Mouse (Mus musculus) macrophage (primary cell): Measurements from ENCODE around the gene Xrcc5. TPM values are rescaled to one million over a fixed set of nuclear protein-coding genes. Genes with fewer than 3 reads are reported as not detected.

Source experiments
- H3K27ac ChIP-seq: fragments of 350-480 bp; formaldehyde crosslinking; 2 replicates; pipeline ENCODE4 v1.9.0; 2021
- H3K36me3 ChIP-seq: fragments of 350-480 bp; formaldehyde crosslinking; 2 replicates; pipeline ENCODE4 v1.9.0; 2021; ENCODE audit errors: inconsistent target
- H3K4me3 ChIP-seq: fragments of 350-480 bp; formaldehyde crosslinking; 2 replicates; pipeline ENCODE4 v1.9.0; 2021; ENCODE audit errors: inconsistent target
- H3K79me2 ChIP-seq: fragments of 350-480 bp; formaldehyde crosslinking; 2 replicates; pipeline ENCODE4 v1.9.0; 2021; ENCODE audit errors: inconsistent target
- WGBS: methylation state at CpG from one replicate; pipeline ENCODE4 v1.1.7; 2026; ENCODE audit warnings: inconsistent platforms; ENCODE audit not compliant: missing documents; 5-methylcytosine and 5-hydroxymethylcytosine counted together
- polyA plus RNA-seq: library from polyadenylated mRNA; stranded (reverse); fragments of 250-400 nt; gene quantifications from 3 replicates; pipeline ENCODE4 v1.2.4, GENCODE M21; 2018; ENCODE audit warnings: inconsistent platforms

The Xrcc5 gene
- polyA plus RNA-seq, 1 experiment from 2014 or later = 0.26 TPM

GRCm38 (mm10) chr1:72338341-72338740 is 31.1 kb downstream of the Xrcc5 start:
- Histone ChIP-seq H3K36me3 (no peaks in the 10 kb centered on the region), H3K27ac (no peak overlapping the region), H3K79me2 (no peaks in the 10 kb centered on the region), H3K4me3 (no peak overlapping the region)
- 97% methylated on average over 5 of the region's 5 CpGs for WGBS

DNA sequence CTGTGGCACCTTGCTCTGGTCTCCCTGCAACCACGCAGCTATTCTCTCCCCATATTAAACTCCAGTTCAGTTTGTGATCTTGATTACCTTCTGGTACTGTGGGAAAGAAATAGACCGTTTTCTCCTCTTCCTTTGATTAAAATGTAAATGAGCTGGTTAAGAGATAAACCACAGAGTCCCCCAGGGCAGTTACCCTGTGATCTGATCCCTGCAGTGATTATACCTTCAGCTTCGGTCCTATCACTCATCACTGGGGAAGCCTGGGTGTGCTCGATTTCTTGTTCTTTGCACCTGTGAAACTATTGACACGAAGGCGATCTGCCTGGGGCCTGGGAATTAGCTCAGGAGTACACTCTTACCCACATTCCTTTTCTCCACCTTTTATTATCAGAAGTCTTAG is 40.7 kb downstream of the Xrcc5 start:
- no peak overlapping the region for H3K4me3 ChIP-seq
- no peak overlapping the region for H3K27ac ChIP-seq
- WGBS = 89% methylated on average over 6 of the region's 6 CpGs
- no peaks in the 10 kb centered on the region for H3K36me3 ChIP-seq
- no peaks in the 10 kb centered on the region for H3K79me2 ChIP-seq

- 82% methylated on average over 2 of the region's 2 CpGs for WGBS
- no peak overlapping the region for H3K4me3 ChIP-seq
- H3K27ac ChIP-seq = no peak overlapping the region
- no peaks in the 10 kb centered on the region for H3K36me3 ChIP-seq
- no peaks in the 10 kb centered on the region for H3K79me2 ChIP-seq
Measured at GRCm38 (mm10) chr1:72354856-72355255, 47.6 kb downstream of the Xrcc5 start.

DNA sequence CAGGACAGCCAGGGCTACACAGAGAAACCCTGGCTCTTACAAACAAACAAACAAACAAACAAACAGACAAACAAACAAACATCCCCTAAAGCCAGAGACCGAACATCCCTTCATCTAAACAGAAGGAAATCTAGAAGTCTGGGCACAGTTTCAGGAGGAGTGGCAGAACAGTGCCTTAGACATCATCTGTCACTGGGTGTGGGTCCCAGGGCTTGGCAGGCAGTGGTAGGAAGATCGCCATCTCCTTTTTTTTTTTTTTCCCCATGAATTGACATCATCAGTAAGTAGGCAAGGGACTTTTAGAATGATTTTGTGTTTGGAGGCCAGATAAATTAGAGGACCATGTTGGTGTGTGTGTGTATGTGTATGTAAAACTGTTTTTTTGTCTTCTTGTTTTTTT is 51.0 kb downstream of the Xrcc5 start:
- H3K4me3 ChIP-seq = no peak overlapping the region
- H3K27ac ChIP-seq = no peak overlapping the region
- H3K36me3 ChIP-seq = no peaks in the 10 kb centered on the region
- H3K79me2 ChIP-seq = no peaks in the 10 kb centered on the region
- 100% methylated on average over 2 of the region's 2 CpGs for WGBS

- H3K36me3 ChIP-seq = no peaks in the 10 kb centered on the region
- no peaks in the 10 kb centered on the region for H3K79me2 ChIP-seq
- H3K4me3 ChIP-seq = no peak overlapping the region
- no peak overlapping the region for H3K27ac ChIP-seq
- WGBS = 0% methylated on average over 2 of the region's 2 CpGs
Measured at GRCm38 (mm10) chr1:72359462-72359861, 52.2 kb downstream of the Xrcc5 start.

DNA sequence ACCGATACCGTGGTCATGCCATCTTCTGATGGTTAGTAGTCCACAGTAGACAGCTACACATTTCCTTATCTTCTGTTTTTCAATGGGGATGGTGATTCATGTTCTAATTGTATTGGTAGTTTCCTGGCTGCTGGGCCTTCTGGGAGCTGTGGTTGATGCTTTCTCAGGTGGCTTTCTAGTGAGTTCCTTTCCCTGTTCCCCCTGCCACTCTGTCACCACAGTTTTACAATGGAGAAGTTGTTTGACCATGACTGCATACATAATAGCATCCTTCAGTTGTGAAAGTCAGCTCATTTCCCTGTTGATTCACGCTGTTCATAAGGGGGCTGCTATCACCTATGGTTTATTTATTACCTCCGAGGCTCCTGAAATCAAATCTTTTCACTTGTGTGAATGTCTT is 53.6 kb downstream of the Xrcc5 start:
- Histone ChIP-seq H3K27ac (no peak overlapping the region), H3K79me2 (no peaks in the 10 kb centered on the region), H3K4me3 (no peak overlapping the region), H3K36me3 (no peaks in the 10 kb centered on the region)
- 74% methylated on average over 4 of the region's 4 CpGs for WGBS

GRCm38 (mm10) chr1:72364661-72365060 is 57.4 kb downstream of the Xrcc5 start:
- WGBS = 83% methylated on average over 6 of the region's 8 CpGs

DNA sequence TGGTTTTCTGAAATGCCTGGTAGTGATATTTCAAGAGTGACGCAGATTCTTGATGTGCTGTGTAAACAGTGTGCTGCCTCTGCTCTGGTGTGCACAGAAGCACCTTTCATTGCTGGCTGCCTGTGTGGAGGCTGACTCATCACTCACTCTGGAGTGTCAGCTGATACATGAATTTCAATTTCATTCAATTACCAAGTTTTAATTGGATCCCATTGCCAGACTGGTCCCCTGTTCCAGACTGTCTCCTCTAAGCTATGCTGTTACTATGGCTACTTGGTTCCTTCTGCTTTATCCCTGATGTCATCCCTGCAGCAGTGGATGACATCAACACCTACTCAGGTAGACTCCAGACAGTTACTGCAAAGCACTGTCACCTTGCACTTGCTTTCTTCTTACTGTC is 65.3 kb downstream of the Xrcc5 start:
- Histone ChIP-seq H3K36me3 (no peaks in the 10 kb centered on the region), H3K4me3 (no peak overlapping the region), H3K79me2 (no peaks in the 10 kb centered on the region), H3K27ac (no peak overlapping the region)
- 94% methylated on average over 1 of the region's 1 CpGs for WGBS

More at GRCm38 (mm10) chr1:72364661-72365060, 57.4 kb downstream of the Xrcc5 start:
- Histone ChIP-seq H3K36me3 (no peaks in the 10 kb centered on the region), H3K4me3 (no peak overlapping the region), H3K27ac (no peak overlapping the region), H3K79me2 (no peaks in the 10 kb centered on the region)

DNA sequence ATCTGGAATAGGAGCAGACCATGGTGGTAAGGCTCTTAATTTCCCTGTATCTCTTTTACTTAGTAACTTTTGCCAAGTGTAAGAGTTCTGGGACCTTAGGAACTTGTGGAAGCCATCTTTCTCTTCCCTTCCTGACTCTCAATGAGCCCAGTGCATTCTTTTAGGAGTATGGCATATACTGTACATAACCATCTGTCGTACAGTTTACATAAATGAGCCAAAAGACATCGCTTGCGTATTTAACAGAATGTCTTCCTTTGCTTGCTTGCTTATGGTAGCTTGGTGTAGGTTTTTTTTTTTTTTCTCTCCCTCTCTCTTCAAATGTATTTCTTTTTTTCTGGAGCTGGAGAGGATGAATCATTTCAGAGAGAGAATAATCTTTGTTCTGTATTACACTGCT is 65.7 kb downstream of the Xrcc5 start:
- no peaks in the 10 kb centered on the region for H3K36me3 ChIP-seq
- 93% methylated on average over 3 of the region's 3 CpGs for WGBS
- no peaks in the 10 kb centered on the region for H3K79me2 ChIP-seq
- H3K4me3 ChIP-seq = no peak overlapping the region
- H3K27ac ChIP-seq = no peak overlapping the region

- H3K79me2 ChIP-seq = no peaks in the 10 kb centered on the region
- 88% methylated on average over 6 of the region's 6 CpGs for WGBS
- H3K27ac ChIP-seq = no peak overlapping the region
- no peak overlapping the region for H3K4me3 ChIP-seq
- H3K36me3 ChIP-seq = no peaks in the 10 kb centered on the region
Measured at GRCm38 (mm10) chr1:72373648-72374047, 66.4 kb downstream of the Xrcc5 start.

GRCm38 (mm10) chr1:72374049-72374448 is 66.8 kb downstream of the Xrcc5 start:
- 89% methylated on average over 4 of the region's 4 CpGs for WGBS
- Histone ChIP-seq H3K79me2 (no peaks in the 10 kb centered on the region), H3K27ac (no peak overlapping the region), H3K36me3 (no peaks in the 10 kb centered on the region), H3K4me3 (no peak overlapping the region)

- Histone ChIP-seq H3K27ac (no peak overlapping the region), H3K79me2 (no peaks in the 10 kb centered on the region), H3K36me3 (no peaks in the 10 kb centered on the region), H3K4me3 (no peak overlapping the region)
- WGBS = 95% methylated on average over 4 of the region's 4 CpGs
Measured at GRCm38 (mm10) chr1:72378151-72378550, 70.9 kb downstream of the Xrcc5 start.

GRCm38 (mm10) chr1:72379752-72380353 is 72.6 kb downstream of the Xrcc5 start:
- WGBS = 96% methylated on average over 11 of the region's 11 CpGs
- H3K36me3 ChIP-seq = no peaks in the 10 kb centered on the region
- no peak overlapping the region for H3K27ac ChIP-seq
- H3K79me2 ChIP-seq = no peaks in the 10 kb centered on the region
- H3K4me3 ChIP-seq = no peak overlapping the region

GRCm38 (mm10) chr1:72380544-72380943 is 73.3 kb downstream of the Xrcc5 start:
- WGBS = 100% methylated on average over 3 of the region's 3 CpGs
- H3K36me3 ChIP-seq = no peaks in the 10 kb centered on the region
- H3K27ac ChIP-seq = no peak overlapping the region
- no peak overlapping the region for H3K4me3 ChIP-seq
- H3K79me2 ChIP-seq = no peaks in the 10 kb centered on the region

- WGBS = 94% methylated on average over 7 of the region's 7 CpGs
- Histone ChIP-seq H3K79me2 (no peaks in the 10 kb centered on the region), H3K36me3 (no peaks in the 10 kb centered on the region), H3K27ac (no peak overlapping the region), H3K4me3 (no peak overlapping the region)
Measured at GRCm38 (mm10) chr1:72383056-72383455, 75.8 kb downstream of the Xrcc5 start.

GRCm38 (mm10) chr1:72383651-72384050 is 76.4 kb downstream of the Xrcc5 start:
- Histone ChIP-seq H3K36me3 (no peaks in the 10 kb centered on the region), H3K79me2 (no peaks in the 10 kb centered on the region), H3K27ac (no peak overlapping the region), H3K4me3 (no peak overlapping the region)
- 98% methylated on average over 5 of the region's 5 CpGs for WGBS
